Mouse (Mus musculus) forebrain, embryonic 15.5 days (tissue): ENCODE data around the gene Zic5. TPM values are rescaled to one million over a fixed set of nuclear protein-coding genes. Genes with fewer than 3 reads are reported as not detected.
A peak's percentile ranks its signal among the peaks of the same experiment; 100 is the strongest.

ENCODE experiments used
- ATAC-seq: fragments of 200-750 bp; cut with Nextera tagmentation; replicated peaks from 2 replicates; pipeline ENCODE4 v1.8.0; 2017; ENCODE audit warnings: mild to moderate bottlenecking, moderate TSS enrichment, moderate library complexity
- H3K27ac ChIP-seq: fragments of 300-500 bp; sonication (generic); replicated peaks from 2 replicates; pipeline ENCODE4 v1.5.1; 2015; ENCODE audit warnings: mild to moderate bottlenecking, inconsistent platforms
- H3K27me3 ChIP-seq: fragments of 300-500 bp; sonication (generic); 2 replicates; pipeline ENCODE4 v1.6.1; 2015; ENCODE audit warnings: inconsistent platforms
- H3K36me3 ChIP-seq: fragments of 300-500 bp; sonication (generic); 2 replicates; pipeline ENCODE4 v1.6.1; 2015; ENCODE audit warnings: mild to moderate bottlenecking, inconsistent platforms
- H3K4me1 ChIP-seq: fragments of 300-500 bp; sonication (generic); 2 replicates; pipeline ENCODE4 v1.6.1; 2015; ENCODE audit warnings: inconsistent platforms
- H3K4me2 ChIP-seq: fragments of 300-500 bp; sonication (generic); replicated peaks from 2 replicates; pipeline ENCODE4 v1.6.1; 2015; ENCODE audit warnings: mild to moderate bottlenecking, inconsistent platforms
- H3K4me3 ChIP-seq: fragments of 300-500 bp; sonication (generic); 2 replicates; pipeline ENCODE4 v1.5.1; 2015; ENCODE audit warnings: mild to moderate bottlenecking, inconsistent platforms
- H3K9ac ChIP-seq: fragments of 300-500 bp; sonication (generic); replicated peaks from 2 replicates; pipeline ENCODE4 v1.6.1; 2015; ENCODE audit warnings: mild to moderate bottlenecking, inconsistent platforms
- H3K9me3 ChIP-seq: fragments of 300-500 bp; sonication (generic); 2 replicates; pipeline ENCODE4 v1.6.1; 2016; ENCODE audit warnings: inconsistent platforms
- WGBS: fragments of 180-500 bp; shearing (Covaris S2); methylation state at CpG from one replicate; pipeline ENCODE4 v1.1.7; 2015; ENCODE audit warnings: mixed read lengths; 5-methylcytosine and 5-hydroxymethylcytosine counted together
- polyA plus RNA-seq: library from polyadenylated mRNA; unstranded; fragments of >200 nt; fragmentation: Nextera tagmentation; extraction: Ambion mirVana; gene quantifications from 2 replicates; pipeline ENCODE4 v1.2.1, GENCODE M21; 2015

The Zic5 gene
- polyA plus RNA-seq, 1 experiment from 2014 or later = 14.2 TPM

DNA sequence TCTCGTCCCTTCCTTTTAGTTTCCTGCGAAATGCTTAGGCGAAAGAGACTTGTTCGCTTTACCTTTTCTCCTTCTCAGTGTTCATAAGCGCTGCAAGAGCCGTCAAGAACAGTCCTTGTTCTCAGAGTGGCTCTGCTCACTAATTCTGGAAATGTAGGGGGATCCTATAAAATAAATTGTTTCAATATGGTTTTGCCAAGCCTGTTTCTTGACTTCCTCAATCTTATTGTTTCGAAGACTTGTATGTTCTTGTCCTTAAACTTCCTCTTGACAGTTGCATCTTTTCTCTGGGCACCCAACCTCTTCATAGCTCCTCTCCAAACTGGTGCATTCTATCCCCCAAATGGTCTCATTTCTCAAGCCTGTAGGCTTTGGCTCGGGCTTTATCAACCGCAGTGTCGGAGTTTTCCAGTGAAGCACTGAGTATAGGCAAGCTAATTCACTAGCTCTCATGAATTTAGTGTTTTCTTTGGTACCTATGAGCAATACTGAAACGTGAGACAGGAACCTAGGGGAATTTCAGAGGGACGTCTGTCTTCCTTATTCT, 20.2 kb upstream of the Zic5 start:
- Histone ChIP-seq H3K4me2 (peak overlapping the region; percentile 19), H3K27me3 (peaks cover 73% of the 10 kb centered on the region), H3K9ac (no peak overlapping the region), H3K36me3 (no peaks in the 10 kb centered on the region), H3K27ac (peak overlapping the region; percentile 56), H3K9me3 (no peaks in the 10 kb centered on the region), H3K4me1 (peaks cover 30% of the 10 kb centered on the region), H3K4me3 (no peak overlapping the region)
- 14% methylated on average over 12 of the region's 12 CpGs for WGBS
- ATAC-seq = no peak

DNA sequence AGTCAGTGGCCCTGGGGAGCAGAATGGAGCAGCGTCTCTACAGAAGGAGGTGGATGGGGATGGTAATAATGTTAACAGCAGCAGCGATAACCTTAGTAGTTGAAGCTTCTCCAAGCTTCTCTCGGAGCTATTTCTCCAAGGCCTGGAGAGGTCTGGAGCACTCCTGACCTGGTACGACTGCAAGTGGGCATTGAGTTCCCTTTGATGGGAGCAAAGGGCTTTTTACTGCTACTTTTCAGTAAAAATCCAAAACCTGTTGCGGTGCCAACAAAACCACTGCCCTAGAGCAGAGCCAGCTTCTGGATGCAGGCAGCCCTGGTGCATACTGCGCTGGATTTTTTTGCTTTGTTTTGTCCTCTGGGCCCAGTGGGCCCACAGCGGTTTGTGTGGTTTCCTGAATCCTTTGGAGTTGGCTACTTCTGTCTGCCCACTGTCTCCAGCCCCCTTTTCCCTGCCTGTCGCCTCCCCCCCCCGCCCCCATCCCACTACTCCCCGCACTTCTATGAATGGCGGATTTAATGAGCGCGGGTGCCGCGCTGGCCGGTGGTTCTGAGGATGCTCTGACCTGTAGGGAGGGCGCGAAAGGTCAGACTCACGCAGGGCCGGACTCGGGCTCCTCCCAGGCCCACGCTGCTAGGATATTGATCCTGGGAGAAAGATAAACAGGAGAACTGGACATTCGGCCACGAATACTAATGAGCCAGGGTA, 19.5 kb upstream of the Zic5 start:
- H3K9ac ChIP-seq = no peak overlapping the region; the same call in 1 of the 2 replicates
- H3K27me3 ChIP-seq = peaks cover 71% of the 10 kb centered on the region
- H3K4me3 ChIP-seq = no peak overlapping the region

DNA sequence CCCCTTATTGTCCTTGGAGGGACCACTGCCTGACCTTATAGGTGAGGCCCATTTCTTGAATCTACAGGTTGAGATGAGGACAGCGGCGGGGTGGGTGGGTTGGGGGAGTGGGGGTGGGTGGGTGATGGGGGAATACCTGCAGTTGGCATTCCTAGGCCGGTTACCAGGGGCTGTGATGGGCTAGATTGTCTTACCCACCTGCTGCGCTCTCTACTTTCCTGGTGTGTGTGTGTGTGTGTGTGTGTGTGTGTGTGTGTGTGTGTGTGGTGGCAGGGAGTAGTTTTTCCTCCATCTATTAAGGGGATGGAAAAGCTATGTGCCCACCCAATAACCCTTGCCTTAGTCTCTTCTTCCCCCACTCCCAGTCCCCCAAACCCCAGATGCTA, 19.0 kb upstream of the Zic5 start:
- 30% methylated on average over 4 of the region's 4 CpGs for WGBS
- ATAC-seq = 0 out of 2 replicates have a peak, but pooled peaks have one; percentile 1
- Histone ChIP-seq H3K4me1 (peaks cover 18% of the 10 kb centered on the region; the same call in 1 of the 2 replicates), H3K36me3 (no peaks in the 10 kb centered on the region), H3K27ac (peak overlapping the region; percentile 60; the same call in 1 of the 2 replicates), H3K4me3 (no peak overlapping the region), H3K27me3 (peaks cover 67% of the 10 kb centered on the region), H3K9ac (no peak overlapping the region; the same call in 1 of the 2 replicates), H3K4me2 (peak overlapping the region; percentile 19), H3K9me3 (no peaks in the 10 kb centered on the region)

More for the DNA sequence above, 19.5 kb upstream of the Zic5 start:
- 10% methylated on average over 24 of the region's 24 CpGs for WGBS
- H3K9me3 ChIP-seq = no peaks in the 10 kb centered on the region
- peak; percentile 39; the same call in 1 of the 2 replicates for ATAC-seq
- peak overlapping the region; percentile 19 for H3K4me2 ChIP-seq
- H3K36me3 ChIP-seq = no peaks in the 10 kb centered on the region
- peaks cover 23% of the 10 kb centered on the region for H3K4me1 ChIP-seq
- H3K27ac ChIP-seq = peak overlapping the region; percentile 56

DNA sequence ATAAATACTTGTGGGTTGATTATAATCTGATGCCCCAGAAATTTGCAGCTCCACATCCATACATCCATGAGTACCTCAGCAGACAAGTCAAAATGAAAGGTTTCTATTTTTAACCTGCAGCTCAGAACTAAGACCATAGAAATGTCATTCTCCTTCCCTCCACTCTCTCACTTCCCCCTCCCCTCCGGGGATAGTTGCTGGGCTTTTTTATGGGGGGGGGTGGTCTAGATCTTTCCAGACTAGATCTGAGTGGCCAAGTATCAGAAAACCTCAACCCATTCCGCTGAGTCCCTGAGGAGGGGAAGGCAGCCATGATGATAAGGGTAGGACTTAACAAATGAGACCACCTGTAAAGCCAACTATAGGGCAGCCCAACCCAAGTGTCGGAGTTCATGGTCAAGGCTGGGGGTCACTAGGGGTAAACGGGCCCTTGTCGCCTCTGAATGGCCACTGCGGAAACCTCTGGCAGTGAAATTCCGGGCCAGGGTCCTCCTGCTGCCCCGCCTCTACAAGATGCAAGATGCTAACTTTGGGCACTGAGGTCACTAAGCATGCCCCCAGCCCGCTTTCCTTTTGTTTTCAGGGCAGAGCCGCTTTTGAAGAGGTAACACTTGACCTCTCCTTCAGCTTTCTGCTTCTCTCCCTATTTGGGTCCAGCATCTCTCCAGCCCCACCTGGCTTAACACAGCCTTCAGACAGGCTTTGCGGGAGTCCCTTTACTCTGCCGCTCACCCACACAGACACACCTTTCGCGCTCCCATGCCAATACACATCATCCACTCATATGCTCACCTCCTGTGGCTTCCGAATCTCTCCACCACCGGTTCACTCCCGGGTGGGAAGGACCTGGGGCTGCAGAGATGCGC, 18.3 kb upstream of the Zic5 start:
- no peak overlapping the region for H3K9ac ChIP-seq
- H3K4me3 ChIP-seq = 0 out of 2 replicates have a peak overlapping the region, but pooled peaks have one; percentile 2
- H3K4me1 ChIP-seq = peaks cover 21% of the 10 kb centered on the region
- ATAC-seq = 0 out of 2 replicates have a peak, but pooled peaks have one; percentile 16
- no peaks in the 10 kb centered on the region for H3K36me3 ChIP-seq
- H3K9me3 ChIP-seq = no peaks in the 10 kb centered on the region
- WGBS = 24% methylated on average over 18 of the region's 18 CpGs
- peaks cover 62% of the 10 kb centered on the region for H3K27me3 ChIP-seq
- peak overlapping the region; percentile 17 for H3K4me2 ChIP-seq
- H3K27ac ChIP-seq = peak overlapping the region; percentile 60; the same call in 1 of the 2 replicates

DNA sequence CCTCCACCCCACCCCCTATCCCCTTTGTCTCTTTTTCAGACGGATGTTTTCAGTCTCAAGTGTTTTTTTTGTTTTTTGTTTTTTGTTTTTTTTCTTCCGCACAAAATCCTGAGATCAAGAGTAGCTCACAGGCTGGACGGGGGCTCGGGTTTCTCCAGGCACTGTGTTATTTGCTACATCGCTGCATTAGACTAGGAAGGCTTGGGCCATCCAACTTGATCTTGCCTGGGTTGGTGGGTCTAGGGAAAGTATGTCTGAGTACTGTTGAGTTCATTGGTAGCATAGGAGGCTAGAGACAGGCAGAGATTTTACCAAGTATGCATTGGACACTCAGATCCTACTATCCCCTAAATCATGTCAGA, 17.5 kb upstream of the Zic5 start:
- 22% methylated on average over 5 of the region's 5 CpGs for WGBS
- no peaks in the 10 kb centered on the region for H3K36me3 ChIP-seq

DNA sequence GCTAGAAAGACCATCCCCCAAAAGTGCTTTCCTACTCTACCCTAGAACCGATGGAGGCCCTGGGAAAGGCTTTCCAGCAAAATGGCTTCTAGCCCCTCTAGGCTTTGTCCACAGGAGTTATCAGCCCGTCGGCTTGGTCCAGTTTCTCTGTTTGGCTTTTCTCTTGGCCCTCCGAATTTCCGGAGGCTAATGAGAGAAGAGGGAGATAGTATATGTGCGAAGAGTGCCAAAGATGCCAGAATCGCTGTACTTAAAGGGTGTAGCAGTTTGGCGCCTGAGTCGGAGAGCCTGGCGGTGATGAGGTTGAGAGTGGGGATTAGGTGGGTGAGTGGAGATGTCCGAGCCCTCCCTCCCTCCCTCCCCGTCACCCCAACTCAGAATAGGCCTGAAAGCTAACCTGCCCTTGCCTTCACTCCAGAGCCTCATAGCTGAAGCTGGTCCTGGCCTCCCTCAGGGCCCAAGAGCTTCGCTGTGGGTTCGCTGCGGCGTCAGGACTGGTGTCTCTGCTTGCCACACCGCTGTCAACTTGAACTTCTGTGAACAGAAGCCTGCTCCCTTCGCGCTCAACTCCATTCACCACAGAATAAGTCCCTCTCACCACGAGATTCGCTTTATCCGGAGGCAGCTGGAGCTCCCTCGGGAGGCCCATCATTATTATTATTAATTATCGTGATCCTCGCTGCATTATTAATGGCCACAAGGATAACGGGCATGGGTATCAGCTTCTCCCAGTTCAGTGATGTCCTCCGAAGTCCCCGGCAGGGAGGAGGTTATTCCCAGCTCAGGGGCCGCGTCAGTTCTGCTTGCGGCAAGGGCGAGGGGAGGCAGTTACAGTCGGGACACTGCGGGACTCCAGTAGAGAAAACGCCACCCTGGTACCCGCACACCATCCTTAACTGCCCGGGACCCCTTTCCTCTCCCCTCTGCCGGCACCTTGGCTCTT, 16.9 kb upstream of the Zic5 start:
- H3K4me2 ChIP-seq = peak overlapping the region; percentile 34
- H3K9ac ChIP-seq = peak overlapping the region; percentile 43
- ATAC-seq = no peak
- peak overlapping the region; percentile 26 for H3K4me3 ChIP-seq
- H3K4me1 ChIP-seq = peaks cover 28% of the 10 kb centered on the region
- peaks cover 56% of the 10 kb centered on the region for H3K27me3 ChIP-seq
- no peaks in the 10 kb centered on the region for H3K9me3 ChIP-seq
- H3K27ac ChIP-seq = peak overlapping the region; percentile 60
- no peaks in the 10 kb centered on the region for H3K36me3 ChIP-seq
- 11% methylated on average over 38 of the region's 38 CpGs for WGBS

More for the DNA sequence above, 17.5 kb upstream of the Zic5 start:
- Histone ChIP-seq H3K9me3 (no peaks in the 10 kb centered on the region), H3K9ac (no peak overlapping the region; the same call in 1 of the 2 replicates), H3K27me3 (peaks cover 60% of the 10 kb centered on the region), H3K4me3 (peak overlapping the region; percentile 26), H3K27ac (peak overlapping the region; percentile 60), H3K4me1 (peaks cover 28% of the 10 kb centered on the region), H3K4me2 (peak overlapping the region; percentile 34)
- no peak for ATAC-seq

DNA sequence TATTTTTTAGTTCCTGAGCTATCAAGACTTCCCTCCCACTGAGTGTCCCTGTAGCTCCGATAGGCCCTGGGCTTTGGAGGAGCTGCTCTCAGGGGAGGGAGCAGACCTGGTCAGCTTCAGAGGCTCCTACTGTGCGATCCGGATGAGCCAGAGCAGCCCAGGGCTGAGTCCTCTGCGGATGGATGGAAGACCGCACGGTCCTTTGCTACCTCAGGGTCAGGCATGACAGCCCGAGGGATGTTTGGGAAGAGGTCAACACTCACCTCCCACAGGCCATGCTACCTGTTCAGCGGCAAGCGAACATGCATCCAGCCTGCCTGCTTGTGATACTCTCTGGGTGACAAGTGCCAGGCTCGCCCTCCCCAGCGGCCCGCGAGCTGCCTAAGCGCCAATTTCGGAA, 15.7 kb upstream of the Zic5 start:
- no peaks in the 10 kb centered on the region for H3K36me3 ChIP-seq
- peak overlapping the region; percentile 60 for H3K27ac ChIP-seq
- H3K9me3 ChIP-seq = no peaks in the 10 kb centered on the region
- H3K9ac ChIP-seq = peak overlapping the region; percentile 43
- peak overlapping the region; percentile 34 for H3K4me2 ChIP-seq
- H3K4me1 ChIP-seq = peaks cover 34% of the 10 kb centered on the region
- H3K27me3 ChIP-seq = peaks cover 46% of the 10 kb centered on the region
- H3K4me3 ChIP-seq = peak overlapping the region; percentile 26
- 18% methylated on average over 15 of the region's 15 CpGs for WGBS
- no peak for ATAC-seq

DNA sequence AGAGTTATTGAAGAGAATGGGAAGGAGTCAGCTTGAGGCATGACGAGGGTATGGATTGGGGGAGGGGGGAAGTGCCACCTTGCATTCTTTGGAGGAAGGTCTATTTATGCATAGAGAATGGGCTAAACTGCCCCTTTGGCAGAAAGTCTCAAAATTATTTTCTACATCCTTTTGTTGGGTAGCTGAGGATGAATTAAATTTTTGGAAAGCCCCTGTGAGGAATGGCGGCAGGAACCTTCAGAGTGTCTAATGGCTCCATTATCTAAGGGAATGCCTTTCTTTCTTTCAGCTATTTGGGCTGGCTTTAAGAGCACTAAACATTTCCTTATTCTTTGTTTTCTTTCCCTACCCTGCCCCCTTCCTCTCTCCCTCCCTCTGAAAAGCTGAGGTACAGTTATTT, 14.9 kb upstream of the Zic5 start:
- Histone ChIP-seq H3K9me3 (no peaks in the 10 kb centered on the region), H3K4me3 (peak overlapping the region; percentile 26), H3K27me3 (peaks cover 38% of the 10 kb centered on the region), H3K9ac (peak overlapping the region; percentile 31; the same call in 1 of the 2 replicates), H3K27ac (peak overlapping the region; percentile 60), H3K4me1 (peaks cover 41% of the 10 kb centered on the region), H3K36me3 (no peaks in the 10 kb centered on the region), H3K4me2 (peak overlapping the region; percentile 34)
- whole genome bisulfite sequencing = 16% methylated on average over 2 of the region's 2 CpGs
- no peak for ATAC-seq

DNA sequence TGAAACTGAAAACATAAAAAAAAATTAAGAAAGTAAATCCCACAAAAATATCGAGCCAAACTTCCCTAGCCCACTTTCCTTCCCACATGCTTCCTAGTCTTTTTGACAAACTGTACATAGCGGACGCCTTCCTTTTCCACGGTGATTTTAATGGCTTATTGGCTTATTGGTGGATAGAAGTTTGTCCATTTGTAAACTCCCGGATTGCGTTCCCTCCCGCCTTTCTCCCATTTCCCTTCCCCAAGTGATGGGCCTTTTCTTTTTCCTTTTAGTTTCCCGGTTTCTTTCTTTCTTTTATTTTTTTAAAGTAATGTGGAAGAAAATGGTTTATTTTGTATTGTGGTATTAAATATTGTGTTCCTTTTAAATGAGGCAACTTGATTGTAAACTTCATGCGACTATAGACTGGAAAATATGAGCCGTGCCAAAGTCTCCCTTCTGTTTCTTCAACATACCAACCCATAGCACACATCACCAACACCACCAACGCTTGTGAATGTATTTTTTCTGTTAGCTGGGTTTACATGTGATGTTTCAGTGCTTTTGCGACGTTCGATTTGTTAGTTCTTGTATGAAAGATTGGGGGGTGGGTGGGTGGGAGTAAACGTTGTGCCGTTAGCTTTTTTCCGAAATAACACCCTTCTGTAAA, 14.1 kb upstream of the Zic5 start:
- Histone ChIP-seq H3K27me3 (peaks cover 31% of the 10 kb centered on the region), H3K27ac (0 out of 2 replicates have a peak overlapping the region, but pooled peaks have one; percentile 29)

DNA sequence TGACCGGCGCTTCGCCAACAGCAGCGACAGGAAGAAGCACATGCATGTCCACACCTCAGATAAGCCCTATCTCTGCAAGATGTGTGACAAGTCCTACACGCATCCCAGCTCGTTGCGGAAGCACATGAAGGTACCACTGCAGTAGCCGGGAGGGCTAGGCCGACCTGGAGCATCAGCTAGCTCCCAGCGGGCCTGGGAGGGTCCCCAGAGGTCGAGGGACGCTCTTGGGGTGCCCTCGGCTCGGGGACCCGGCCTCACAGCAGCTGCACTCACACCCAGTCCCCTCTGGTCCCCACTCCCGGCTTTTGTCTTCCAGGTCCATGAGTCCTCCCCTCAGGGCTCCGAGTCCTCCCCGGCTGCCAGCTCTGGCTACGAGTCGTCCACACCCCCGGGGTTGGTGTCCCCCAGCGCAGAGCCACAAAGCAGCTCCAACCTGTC, 13.1 kb upstream of the Zic5 start:
- Histone ChIP-seq H3K27me3 (peaks cover 21% of the 10 kb centered on the region), H3K4me1 (peaks cover 47% of the 10 kb centered on the region), H3K27ac (peak overlapping the region; percentile 97), H3K4me2 (peak overlapping the region; percentile 68), H3K9me3 (no peaks in the 10 kb centered on the region), H3K36me3 (no peaks in the 10 kb centered on the region), H3K4me3 (peak overlapping the region; percentile 59), H3K9ac (peak overlapping the region; percentile 70)
- ATAC-seq = no peak
- 1% methylated on average over 22 of the region's 22 CpGs for WGBS

More for the DNA sequence above, 14.1 kb upstream of the Zic5 start:
- H3K4me3 ChIP-seq = peak overlapping the region; percentile 59
- H3K9ac ChIP-seq = peak overlapping the region; percentile 34; the same call in 1 of the 2 replicates
- no peaks in the 10 kb centered on the region for H3K9me3 ChIP-seq
- H3K36me3 ChIP-seq = no peaks in the 10 kb centered on the region
- 17% methylated on average over 17 of the region's 17 CpGs for WGBS
- no peak for ATAC-seq
- peaks cover 43% of the 10 kb centered on the region for H3K4me1 ChIP-seq
- H3K4me2 ChIP-seq = peak overlapping the region; percentile 68
